Mouse (Mus musculus) heart, adult 18-20 months (tissue): Measurements from ENCODE around the gene Krt88. TPM values are rescaled to one million over a fixed set of nuclear protein-coding genes. Genes with fewer than 3 reads are reported as not detected.

Experiments used
- DNase-seq, 2 experiments: peaks; one replicate each; pipeline ENCODE4 v3.0.0; 2021 to 2022; ENCODE audit warnings: mixed read lengths in 1 of 2
- long read RNA-seq, 2 experiments: library from polyadenylated mRNA; stranded (forward); transcript quantifications; one replicate each; pipeline ENCODE4 v2.0.0; 2021
- total RNA-seq, 2 experiments: library from RNA; stranded (reverse); gene quantifications; 2 replicates each; pipeline ENCODE4 v1.2.3; 2021

The Krt88 gene
- total RNA-seq: not detected
- long read RNA-seq, experiment 1: 0 reads
- long read RNA-seq, experiment 2: 0 reads

GRCm38 (mm10) chr15:101447444-101447843 is at the start of gene Krt88:
Gene Krt88, plus strand, starts transcription at chr15:101447744.
- no peak for DNase-seq

- peak; percentile 67 to 68 for DNase-seq
These were observed 49.3 kb upstream of the Krt88 start for GRCm38 (mm10) chr15:101398269-101398668.

- no peak for DNase-seq
These were observed 36.8 kb upstream of the Krt88 start, which contains the start of gene Krt7 for GRCm38 (mm10) chr15:101410775-101411174. Gene Krt7, plus strand, starts transcription at chr15:101411043.

- no peak for DNase-seq
These were observed 35.4 kb upstream of the Krt88 start for GRCm38 (mm10) chr15:101412188-101412587.

GRCm38 (mm10) chr15:101413916-101414635 is 33.5 kb upstream of the Krt88 start:
- no peak for DNase-seq

- DNase-seq: no peak
These were observed 32.6 kb upstream of the Krt88 start for GRCm38 (mm10) chr15:101414807-101415565.

GRCm38 (mm10) chr15:101418950-101419349 is 28.6 kb upstream of the Krt88 start:
- DNase-seq: no peak

GRCm38 (mm10) chr15:101420903-101421302 is 26.6 kb upstream of the Krt88 start:
- DNase-seq: peak in 1 of 2 experiments; percentile 28

- no peak for DNase-seq
These were observed 22.6 kb upstream of the Krt88 start for GRCm38 (mm10) chr15:101424914-101425313.

- no peak for DNase-seq
These were observed 10.9 kb upstream of the Krt88 start for GRCm38 (mm10) chr15:101436611-101437010.

- no peak for DNase-seq
These were observed 9.0 kb upstream of the Krt88 start, which contains the start of gene Krt87 for GRCm38 (mm10) chr15:101438555-101438954. Gene Krt87, minus strand, starts transcription at chr15:101438804.

- DNase-seq: no peak
These were observed 6.7 kb upstream of the Krt88 start for GRCm38 (mm10) chr15:101440837-101441236.

- peak; percentile 36 to 58 for DNase-seq
These were observed 972 bp upstream of the Krt88 start for GRCm38 (mm10) chr15:101446572-101446971.

GRCm38 (mm10) chr15:101453093-101453736 is 5.7 kb downstream of the Krt88 start:
- DNase-seq: peak; percentile 77 to 86

GRCm38 (mm10) chr15:101454774-101455173 is 7.2 kb downstream of the Krt88 start:
- DNase-seq: no peak

GRCm38 (mm10) chr15:101455292-101455691 is 7.7 kb downstream of the Krt88 start:
- DNase-seq: no peak

- DNase-seq: no peak
These were observed 8.3 kb downstream of the Krt88 start for GRCm38 (mm10) chr15:101455891-101456290.

- DNase-seq: peak; percentile 12 to 13
These were observed 10.9 kb downstream of the Krt88 start for GRCm38 (mm10) chr15:101458361-101458930.

- no peak for DNase-seq
These were observed 11.7 kb downstream of the Krt88 start for GRCm38 (mm10) chr15:101459283-101459682.

GRCm38 (mm10) chr15:101463651-101464050 is 16.1 kb downstream of the Krt88 start, which contains the start of gene Krt81:
Gene Krt81, minus strand, starts transcription at chr15:101463751.
- DNase-seq: no peak

GRCm38 (mm10) chr15:101469093-101469492 is 21.5 kb downstream of the Krt88 start:
- DNase-seq: no peak

- DNase-seq: peak in 1 of 2 experiments; percentile 17
These were observed 25.5 kb downstream of the Krt88 start, which contains the start of gene Krt86 for GRCm38 (mm10) chr15:101472952-101473528. Gene Krt86, plus strand, starts transcription at chr15:101473478.
